Mouse (Mus musculus) brain, embryonic 18.5 days (tissue): ENCODE measurements at regions not wholly inside any gene's neighbourhood (a gene's known extent, or its start where the extent isn't known, plus 50 kb on each side); places are given as distances from the start of the nearest gene placed in this dataset.

Experiments used
- DNase-seq: peaks from one replicate; pipeline ENCODE4 v3.0.0-alpha.2; 2012; ENCODE audit warnings: low read depth, low spot score

GRCm38 (mm10) chr12:92292460-92293340, 443.7 kb upstream of the Sel1l start:
- no peak for DNase-seq

GRCm38 (mm10) chr12:92291490-92291889, 442.5 kb upstream of the Sel1l start:
- no peak for DNase-seq

- DNase-seq = no peak
Measured at GRCm38 (mm10) chr12:92285511-92285910, 436.6 kb upstream of the Sel1l start.

- DNase-seq = no peak
Measured at GRCm38 (mm10) chr12:92280470-92280869, 431.5 kb upstream of the Sel1l start.

- no peak for DNase-seq
Measured at GRCm38 (mm10) chr12:92251962-92252361, 403.0 kb upstream of the Sel1l start.

GRCm38 (mm10) chr12:92246790-92247451, 398.0 kb upstream of the Sel1l start:
- DNase-seq = no peak

- DNase-seq = no peak
Measured at GRCm38 (mm10) chr12:92239956-92240699, 391.2 kb upstream of the Sel1l start.

- DNase-seq = no peak
Measured at GRCm38 (mm10) chr12:92233650-92234408, 384.9 kb upstream of the Sel1l start.

- DNase-seq = no peak
Measured at GRCm38 (mm10) chr12:92228585-92228984, 379.6 kb upstream of the Sel1l start.

GRCm38 (mm10) chr12:92203351-92203750, 354.4 kb upstream of the Sel1l start:
- no peak for DNase-seq

- DNase-seq = no peak
Measured at GRCm38 (mm10) chr12:92200602-92201001, 351.6 kb upstream of the Sel1l start.

- DNase-seq = no peak
Measured at GRCm38 (mm10) chr12:92198738-92199477, 350.0 kb upstream of the Sel1l start.

GRCm38 (mm10) chr12:92193934-92194685, 345.2 kb upstream of the Sel1l start:
- no peak for DNase-seq

- DNase-seq = no peak
Measured at GRCm38 (mm10) chr12:92193199-92193933, 344.4 kb upstream of the Sel1l start.

GRCm38 (mm10) chr12:92189022-92189421, 340.1 kb upstream of the Sel1l start:
- no peak for DNase-seq

- DNase-seq = no peak
Measured at GRCm38 (mm10) chr12:92187133-92187482, 338.2 kb upstream of the Sel1l start.

- DNase-seq = no peak
Measured at GRCm38 (mm10) chr12:92186448-92187132, 337.6 kb upstream of the Sel1l start.

- no peak for DNase-seq
Measured at GRCm38 (mm10) chr12:92179292-92179691, 330.3 kb upstream of the Sel1l start.

GRCm38 (mm10) chr12:92156726-92157125, 307.8 kb upstream of the Sel1l start:
- DNase-seq = no peak
